Mouse (Mus musculus): ENCODE measurements around the gene Adipor1.

Adipor1 gene

DNA sequence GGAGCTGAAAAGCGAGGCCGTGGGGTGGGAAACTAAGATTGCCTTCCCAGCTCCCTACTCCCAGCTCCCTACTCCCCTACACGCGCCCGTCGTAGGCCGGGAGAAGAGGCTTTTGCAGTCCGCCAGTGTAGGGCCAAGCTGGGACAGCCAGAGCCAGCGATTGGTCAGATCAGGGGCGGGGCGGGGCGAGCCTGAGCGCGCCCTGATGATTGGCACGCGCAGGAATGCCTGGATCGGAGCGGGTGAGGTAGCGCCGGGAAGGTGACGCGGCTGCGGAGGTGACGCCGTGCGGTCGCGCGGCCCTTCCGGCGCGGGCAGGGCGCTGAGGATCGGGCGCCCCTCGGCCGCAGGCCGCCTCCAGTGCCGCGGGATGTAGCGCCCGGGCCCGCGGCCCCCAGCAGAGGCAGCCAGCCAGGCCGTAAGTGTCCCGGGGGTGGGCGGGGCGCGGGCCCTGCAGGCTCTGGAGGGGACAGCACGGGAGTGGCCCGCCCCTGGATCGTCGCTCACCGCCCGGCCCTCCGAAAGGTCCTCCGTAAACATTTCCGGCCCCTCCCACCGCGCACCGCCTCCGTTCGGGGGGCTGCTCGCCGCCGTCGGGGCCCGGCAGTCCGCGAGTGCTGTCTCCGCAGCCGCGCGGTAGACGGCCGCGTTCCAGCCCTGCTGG lies at the start of gene Adipor1:
Gene Adipor1, plus strand, starts transcription at position 211 of the 664 bp plus-strand sequence.
- in situ Hi-C loops (cut with MboI; ENCODE audit: low pct_unique_long_range_greater_than_20kb in 1 of 2, low sequenced_read_pairs in 2 of 2, unreplicated experiment in 1 of 2): no loop called here

- in situ Hi-C loops (cut with MboI; ENCODE audit: low pct_unique_long_range_greater_than_20kb in 1 of 2, low sequenced_read_pairs in 2 of 2, unreplicated experiment in 1 of 2): loop anchor here in 1 of 2 experiments (10.0 kb wide), 1 partner anchor 69 kb away; no protein-coding TSS in a partner anchor
Measured at GRCm38 (mm10) chr1:134365491-134365890, 49.7 kb upstream of the Adipor1 start.

- in situ Hi-C loops (cut with MboI; ENCODE audit: low pct_unique_long_range_greater_than_20kb in 1 of 2, low sequenced_read_pairs in 2 of 2, unreplicated experiment in 1 of 2): loop anchor here in 1 of 2 experiments (10.0 kb wide), 1 partner anchor 66 kb away; no protein-coding TSS in a partner anchor
Measured at GRCm38 (mm10) chr1:134368777-134369337, 46.3 kb upstream of the Adipor1 start.

- in situ Hi-C loops (cut with MboI; ENCODE audit: low pct_unique_long_range_greater_than_20kb in 1 of 2, low sequenced_read_pairs in 2 of 2, unreplicated experiment in 1 of 2): no loop called here
Measured at GRCm38 (mm10) chr1:134374124-134374523, 41.1 kb upstream of the Adipor1 start.

DNA sequence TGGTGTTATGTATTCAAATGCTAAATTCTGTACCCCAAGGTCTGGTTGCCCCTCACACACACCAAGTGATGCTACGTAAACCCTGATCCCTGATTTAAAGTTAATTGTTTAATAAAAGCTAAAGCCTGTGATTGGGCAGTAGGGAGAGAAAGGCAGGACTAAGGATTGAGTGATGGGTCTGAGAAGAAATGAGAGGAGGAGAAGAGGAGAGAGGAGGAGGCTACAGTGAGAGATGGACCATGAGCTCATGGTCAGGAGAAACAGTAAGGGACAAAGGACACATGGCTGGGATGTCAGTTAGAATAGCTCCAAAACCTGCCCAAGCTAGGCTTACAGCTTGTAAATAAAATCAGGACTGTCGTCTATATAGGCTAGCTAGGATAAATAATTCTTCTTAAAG lies 34.1 kb upstream of the Adipor1 start:
- in situ Hi-C loops (cut with MboI; ENCODE audit: low pct_unique_long_range_greater_than_20kb in 1 of 2, low sequenced_read_pairs in 2 of 2, unreplicated experiment in 1 of 2): no loop called here

DNA sequence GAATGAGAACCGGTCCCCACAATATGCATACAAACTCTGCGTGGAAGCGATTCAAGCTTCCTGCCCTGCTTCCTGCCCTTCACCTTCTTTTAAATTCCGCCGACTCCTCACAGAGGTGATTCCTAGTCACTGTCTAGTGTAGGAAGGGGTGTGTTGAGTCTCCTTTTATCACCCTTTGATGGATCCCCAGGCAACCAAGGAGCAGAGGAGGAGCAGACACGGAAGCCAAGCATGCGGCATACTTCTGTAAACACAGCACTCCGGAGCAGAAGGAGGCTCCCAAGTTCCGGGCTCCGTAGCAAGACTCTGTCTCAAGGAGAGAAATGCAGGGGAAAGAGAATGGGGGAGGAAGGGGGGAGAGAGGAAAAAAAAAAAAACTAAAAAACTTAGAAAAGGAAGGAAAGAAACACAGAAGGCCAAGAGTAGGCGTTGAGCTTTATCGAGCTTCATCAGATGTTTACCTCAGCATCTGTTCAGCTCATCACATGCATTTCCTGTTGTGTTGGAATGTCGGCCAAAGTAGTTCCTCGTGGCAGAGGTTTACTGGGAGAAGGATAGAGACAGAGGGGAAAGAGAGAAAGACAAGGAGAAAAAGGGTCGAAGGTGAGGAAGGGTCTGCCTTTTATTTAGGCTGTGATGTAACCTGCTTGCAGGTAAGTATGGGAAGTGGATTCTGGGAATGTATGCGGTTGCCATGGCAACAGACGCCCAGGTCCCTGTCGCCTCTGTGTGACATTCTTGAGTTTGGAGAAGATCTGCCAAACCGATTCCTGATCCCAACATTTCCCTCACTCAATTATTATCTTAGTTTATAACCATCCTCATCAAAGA lies 33.2 kb upstream of the Adipor1 start:
- in situ Hi-C loops (cut with MboI; ENCODE audit: low pct_unique_long_range_greater_than_20kb in 1 of 2, low sequenced_read_pairs in 2 of 2, unreplicated experiment in 1 of 2): no loop called here

DNA sequence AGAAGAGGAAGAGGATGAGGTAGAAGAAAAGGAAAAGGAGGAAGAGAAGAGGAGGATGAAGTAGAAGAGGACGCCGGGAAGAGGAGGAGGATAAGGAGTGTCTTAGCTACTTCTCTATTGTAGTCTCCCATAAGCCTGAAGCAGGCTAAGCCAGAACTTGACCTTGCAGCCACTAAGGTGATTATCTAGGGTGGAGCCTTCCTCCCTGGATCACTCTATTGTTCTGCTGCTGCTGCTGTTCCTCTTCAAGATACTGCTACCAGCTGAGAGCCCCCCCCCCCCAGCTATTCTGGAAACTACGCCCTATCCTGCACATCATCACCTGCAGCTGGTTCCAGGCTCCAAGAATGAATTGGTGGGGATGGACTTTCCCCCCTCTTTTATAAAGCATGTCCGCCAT lies 30.6 kb upstream of the Adipor1 start:
- in situ Hi-C loops (cut with MboI; ENCODE audit: low pct_unique_long_range_greater_than_20kb in 1 of 2, low sequenced_read_pairs in 2 of 2, unreplicated experiment in 1 of 2): no loop called here

GRCm38 (mm10) chr1:134385176-134385575 lies 30.0 kb upstream of the Adipor1 start:
- in situ Hi-C loops (cut with MboI; ENCODE audit: low pct_unique_long_range_greater_than_20kb in 1 of 2, low sequenced_read_pairs in 2 of 2, unreplicated experiment in 1 of 2): no loop called here

DNA sequence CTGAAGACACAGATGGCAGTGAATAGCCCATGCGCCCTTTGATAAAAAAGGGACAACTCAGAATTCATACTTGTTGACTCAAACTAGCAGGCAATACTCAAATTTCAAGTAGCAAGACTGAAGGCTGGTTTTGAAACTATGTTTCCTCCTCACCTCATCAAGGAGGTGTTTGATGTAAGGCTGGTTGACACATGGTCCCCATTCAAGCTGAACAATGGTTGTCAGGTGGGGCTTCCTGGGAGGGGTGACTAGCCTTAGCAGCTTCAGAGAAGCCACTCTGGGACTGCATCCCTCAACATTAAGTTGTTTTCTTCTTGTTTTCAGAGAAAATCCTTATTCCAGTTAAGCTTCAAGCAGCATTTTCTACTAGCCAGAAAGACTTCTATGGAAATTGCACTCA lies 29.5 kb upstream of the Adipor1 start, which contains the start of gene 4933406M09Rik:
Gene 4933406M09Rik, plus strand, starts transcription at position 275 of the 400 bp plus-strand sequence.
- in situ Hi-C loops (cut with MboI; ENCODE audit: low pct_unique_long_range_greater_than_20kb in 1 of 2, low sequenced_read_pairs in 2 of 2, unreplicated experiment in 1 of 2): no loop called here

DNA sequence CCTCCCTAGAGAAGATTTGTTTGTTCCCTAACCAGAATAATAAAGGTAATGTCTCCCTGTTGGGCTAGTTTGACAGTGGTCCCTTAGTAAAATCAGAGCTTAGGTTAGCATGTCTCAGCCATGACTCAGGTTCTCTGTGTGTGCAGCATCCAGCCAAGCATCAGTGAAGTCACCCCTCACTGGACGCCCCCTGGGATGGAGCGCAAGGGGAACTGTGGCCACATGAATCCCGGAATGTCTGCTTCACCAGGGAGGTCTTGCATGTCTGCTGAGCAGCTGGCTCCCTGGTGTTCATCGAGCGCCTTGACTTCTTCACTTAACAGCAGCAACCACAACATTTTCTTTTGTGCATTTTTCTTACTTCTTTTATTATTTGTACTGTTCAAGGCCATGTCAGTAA lies 21.4 kb upstream of the Adipor1 start:
- in situ Hi-C loops (cut with MboI; ENCODE audit: low pct_unique_long_range_greater_than_20kb in 1 of 2, low sequenced_read_pairs in 2 of 2, unreplicated experiment in 1 of 2): no loop called here

- in situ Hi-C loops (cut with MboI; ENCODE audit: low pct_unique_long_range_greater_than_20kb in 1 of 2, low sequenced_read_pairs in 2 of 2, unreplicated experiment in 1 of 2): no loop called here
Measured at GRCm38 (mm10) chr1:134398210-134398609, 17.0 kb upstream of the Adipor1 start.

DNA sequence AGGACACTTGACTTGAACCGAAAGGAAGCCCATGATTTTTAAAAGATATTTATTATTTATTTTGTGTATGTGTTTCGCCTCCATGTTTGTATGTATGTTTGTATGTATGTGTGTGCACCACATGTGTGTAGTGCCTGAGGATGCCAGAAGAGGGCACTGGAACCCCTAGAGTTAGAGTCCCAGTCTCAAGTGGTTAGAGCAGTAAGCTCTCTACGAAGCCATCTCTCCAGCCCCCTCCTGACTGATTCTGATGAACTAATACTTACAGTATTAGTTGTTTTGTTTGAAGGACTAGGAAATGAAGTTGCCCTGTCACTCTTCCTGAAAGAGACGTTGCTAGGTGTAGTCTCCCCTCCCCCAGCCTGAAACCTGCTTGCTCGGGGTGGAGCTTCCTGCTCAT lies 15.4 kb upstream of the Adipor1 start:
- in situ Hi-C loops (cut with MboI; ENCODE audit: low pct_unique_long_range_greater_than_20kb in 1 of 2, low sequenced_read_pairs in 2 of 2, unreplicated experiment in 1 of 2): no loop called here

DNA sequence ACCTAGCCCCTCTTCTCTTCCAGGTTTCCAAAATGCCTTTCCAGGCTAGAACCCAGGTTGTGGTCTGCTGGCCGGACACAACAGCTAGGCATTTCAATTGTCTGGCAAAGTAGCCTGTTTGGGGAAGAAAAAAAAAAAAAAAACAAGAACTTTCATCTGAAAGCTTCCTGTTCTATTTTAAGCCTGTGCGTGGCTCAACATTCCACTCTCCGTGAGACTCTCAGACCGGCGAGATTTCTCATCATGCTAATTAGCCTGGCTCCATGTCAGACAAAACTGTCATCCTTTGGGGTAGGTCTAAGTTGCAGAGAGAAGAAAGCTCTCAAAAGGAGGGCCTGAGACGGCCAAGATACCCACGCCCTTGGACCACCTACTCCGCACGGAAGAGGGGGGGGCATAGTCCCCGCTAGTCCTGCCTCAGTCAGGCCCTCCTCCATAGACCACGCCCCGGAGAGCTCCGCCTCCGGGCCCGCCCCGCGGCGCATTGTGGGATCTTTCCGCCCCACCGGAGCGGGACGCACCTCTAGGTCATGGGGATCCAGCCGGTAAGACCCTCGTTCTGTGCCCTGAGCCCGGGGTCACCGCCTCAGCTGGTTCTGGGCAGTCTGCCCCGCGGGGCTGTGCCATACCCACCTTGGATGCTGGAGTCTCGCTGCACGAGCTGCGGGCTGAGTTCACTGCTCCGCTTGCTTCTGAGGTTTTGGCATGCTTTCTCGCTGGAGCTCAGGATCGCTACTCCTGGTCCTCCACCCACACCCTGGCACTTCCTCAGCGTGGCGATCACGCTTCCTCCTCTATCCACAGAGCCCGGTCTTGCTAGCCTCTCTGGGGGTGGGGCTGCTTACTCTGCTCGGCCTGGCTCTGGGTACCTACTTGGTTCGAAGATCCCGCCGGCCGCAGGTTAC lies 9.4 kb upstream of the Adipor1 start, which contains the start of gene Cyb5r1:
Gene Cyb5r1, plus strand, starts transcription at position 51 of the 905 bp plus-strand sequence.
- in situ Hi-C loops (cut with MboI; ENCODE audit: low pct_unique_long_range_greater_than_20kb in 1 of 2, low sequenced_read_pairs in 2 of 2, unreplicated experiment in 1 of 2): no loop called here

GRCm38 (mm10) chr1:134406414-134406771 lies 8.8 kb upstream of the Adipor1 start:
- in situ Hi-C loops (cut with MboI; ENCODE audit: low pct_unique_long_range_greater_than_20kb in 1 of 2, low sequenced_read_pairs in 2 of 2, unreplicated experiment in 1 of 2): no loop called here

DNA sequence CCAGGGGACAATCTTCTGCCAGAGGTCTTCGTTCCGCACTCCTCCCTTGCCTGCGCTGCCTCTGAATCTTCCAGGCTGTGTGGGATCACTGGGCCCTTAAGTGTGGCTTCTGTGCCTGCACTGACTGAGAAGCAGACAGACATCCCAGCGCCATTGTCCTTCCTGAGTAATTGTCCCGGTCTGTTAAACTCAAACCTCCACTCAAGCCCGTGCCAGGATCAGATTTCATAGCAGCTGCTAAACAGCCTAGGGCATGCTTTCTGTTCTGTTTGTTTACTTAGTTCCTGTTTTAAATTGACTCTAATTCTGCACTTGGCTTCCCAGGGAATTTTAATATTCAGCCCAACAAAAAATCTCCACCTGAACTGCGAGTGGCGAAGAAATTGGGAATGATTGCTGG lies 7.1 kb upstream of the Adipor1 start:
- in situ Hi-C loops (cut with MboI; ENCODE audit: low pct_unique_long_range_greater_than_20kb in 1 of 2, low sequenced_read_pairs in 2 of 2, unreplicated experiment in 1 of 2): no loop called here

- in situ Hi-C loops (cut with MboI; ENCODE audit: low pct_unique_long_range_greater_than_20kb in 1 of 2, low sequenced_read_pairs in 2 of 2, unreplicated experiment in 1 of 2): no loop called here
Measured at GRCm38 (mm10) chr1:134411706-134412629, 3.2 kb upstream of the Adipor1 start.

DNA sequence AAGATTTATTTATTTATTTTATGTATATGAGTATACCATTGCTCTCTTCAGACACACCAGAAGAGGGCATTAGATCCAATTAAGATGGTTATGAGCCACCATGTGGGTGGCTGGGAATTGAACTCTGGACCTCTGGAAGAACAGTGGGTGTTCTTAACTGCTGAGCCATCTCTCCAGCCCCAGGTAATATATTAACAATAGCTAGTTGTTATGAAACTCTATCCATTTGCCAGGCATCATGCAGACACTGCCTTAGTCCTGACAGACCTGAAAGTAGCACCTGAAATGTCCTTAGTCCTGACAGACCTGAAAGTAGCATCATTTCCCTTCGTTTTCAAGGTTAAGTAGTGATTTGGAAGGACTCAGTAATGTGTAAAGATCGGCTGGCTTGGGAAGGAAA lies 1.1 kb upstream of the Adipor1 start:
- in situ Hi-C loops (cut with MboI; ENCODE audit: low pct_unique_long_range_greater_than_20kb in 1 of 2, low sequenced_read_pairs in 2 of 2, unreplicated experiment in 1 of 2): no loop called here

Data from mouse embryonic stem cell (cell line).